Mouse (Mus musculus): ENCODE data around the gene Prc1.

Gene Prc1

GRCm38 (mm10) chr7:80339793-80340628 is 45.8 kb downstream of the Prc1 start:
- peak; percentile 100 for DNase-seq

GRCm38 (mm10) chr7:80340793-80341192 is 46.5 kb downstream of the Prc1 start, which contains the start of gene Unc45a:
Gene Unc45a (minus strand): TSS chr7:80341005.
- DNase-seq, result peak; percentile 97

- no peak for DNase-seq
Observed at GRCm38 (mm10) chr7:80341793-80342192, 47.5 kb downstream of the Prc1 start.

- peak; percentile 99 for DNase-seq
Observed at GRCm38 (mm10) chr7:80342858-80343257, 48.6 kb downstream of the Prc1 start, which contains the start of gene Hddc3. Gene Hddc3 (plus strand): TSS chr7:80343104.

- DNase-seq, result no peak
Observed at GRCm38 (mm10) chr7:80343270-80344018, 49.2 kb downstream of the Prc1 start.

GRCm38 (mm10) chr7:80346173-80346572 is 51.9 kb downstream of the Prc1 start:
- DNase-seq, result no peak

- DNase-seq, result no peak
Observed at GRCm38 (mm10) chr7:80346830-80347229, 52.6 kb downstream of the Prc1 start.

GRCm38 (mm10) chr7:80347670-80348586 is 53.7 kb downstream of the Prc1 start:
- peak; percentile 90 for DNase-seq

GRCm38 (mm10) chr7:80350808-80351207 is 56.6 kb downstream of the Prc1 start:
- no peak for DNase-seq

- no peak for DNase-seq
Observed at GRCm38 (mm10) chr7:80352920-80353319, 58.7 kb downstream of the Prc1 start.

GRCm38 (mm10) chr7:80356351-80356750 is 62.1 kb downstream of the Prc1 start:
- peak; percentile 92 for DNase-seq

GRCm38 (mm10) chr7:80357156-80357555 is 62.9 kb downstream of the Prc1 start:
- DNase-seq, result peak; percentile 96

- DNase-seq, result no peak
Observed at GRCm38 (mm10) chr7:80358039-80358438, 63.8 kb downstream of the Prc1 start.

GRCm38 (mm10) chr7:80360435-80360834 is 66.2 kb downstream of the Prc1 start:
- DNase-seq, result no peak

GRCm38 (mm10) chr7:80365759-80366158 is 71.5 kb downstream of the Prc1 start:
- DNase-seq, result peak; percentile 94
